Mouse (Mus musculus) limb, embryonic 11.5 days (tissue): ENCODE measurements around the gene Dlgap1. TPM values are rescaled to one million over a fixed set of nuclear protein-coding genes. Genes with fewer than 3 reads are reported as not detected.
A peak's percentile ranks its signal among the peaks of the same experiment; 100 is the strongest.

Experiments used
- ATAC-seq: fragments of 200-750 bp; cut with Nextera tagmentation; 2 replicates; pipeline ENCODE4 v1.8.0; 2017; ENCODE audit warnings: low read depth; ENCODE audit not compliant: insufficient number of reproducible peaks, low FRiP score, low TSS enrichment
- DNase-seq: peaks from one replicate; pipeline ENCODE4 v3.0.0-alpha.2; 2015; ENCODE audit warnings: low spot score
- H3K27ac ChIP-seq: fragments of 300-500 bp; sonication (generic); replicated peaks from 2 replicates; pipeline ENCODE4 v1.5.1; 2014; ENCODE audit warnings: low read depth, mild to moderate bottlenecking, low read length
- H3K27me3 ChIP-seq: fragments of 300-500 bp; sonication (generic); 2 replicates; pipeline ENCODE4 v1.6.1; 2014; ENCODE audit warnings: mild to moderate bottlenecking, low read length, mixed read lengths; ENCODE audit not compliant: control insufficient read depth, insufficient read depth
- H3K36me3 ChIP-seq: fragments of 300-500 bp; sonication (generic); 2 replicates; pipeline ENCODE4 v1.6.1; 2014; ENCODE audit warnings: mild to moderate bottlenecking, low read length, moderate library complexity, mixed read lengths; ENCODE audit not compliant: control insufficient read depth, insufficient read depth
- H3K4me1 ChIP-seq: fragments of 300-500 bp; sonication (generic); 2 replicates; pipeline ENCODE4 v1.6.1; 2014; ENCODE audit warnings: low read length, mixed read lengths; ENCODE audit not compliant: control insufficient read depth, insufficient read depth
- H3K4me2 ChIP-seq: fragments of 300-500 bp; sonication (generic); 2 replicates; pipeline ENCODE4 v1.6.1; 2014; ENCODE audit warnings: low read depth, mild to moderate bottlenecking, moderate library complexity; ENCODE audit not compliant: severe bottlenecking
- H3K4me3 ChIP-seq: fragments of 300-500 bp; sonication (generic); 2 replicates; pipeline ENCODE4 v1.5.1; 2014; ENCODE audit warnings: low read depth, low read length
- H3K9ac ChIP-seq: fragments of 300-500 bp; sonication (generic); 2 replicates; pipeline ENCODE4 v1.6.1; 2014; ENCODE audit warnings: mild to moderate bottlenecking, low read length
- H3K9me3 ChIP-seq: fragments of 300-500 bp; sonication (generic); 2 replicates; pipeline ENCODE4 v1.6.1; 2016; ENCODE audit warnings: low read length; ENCODE audit not compliant: control insufficient read depth
- WGBS: fragments of 180-500 bp; shearing (Covaris S2); extraction: QIAGEN DNeasy Blood & Tissue Kit; methylation state at CpG from one replicate; pipeline ENCODE4 v1.1.7; 2014; 5-methylcytosine and 5-hydroxymethylcytosine counted together
- polyA plus RNA-seq: library from polyadenylated mRNA; unstranded; fragments of >200 nt; fragmentation: Nextera tagmentation; extraction: Ambion mirVana; gene quantifications from 2 replicates; pipeline ENCODE4 v1.2.1, GENCODE M21; 2014

Gene Dlgap1
- 0.65 and 1.4 TPM in 2 replicates for polyA plus RNA-seq

- Histone ChIP-seq H3K9me3 (no peaks in the 10 kb centered on the region), H3K4me3 (peak within 1 kb of the TSS; percentile 46), H3K27ac (no peak within 1 kb of the TSS), H3K4me1 (peaks cover 7% of the 10 kb centered on the region; the same call in 1 of the 2 replicates), H3K9ac (0 out of 2 replicates have a peak within 1 kb of the TSS, but pooled peaks have one; percentile 12), H3K27me3 (peaks cover 21% of the 10 kb centered on the region; the same call in 1 of the 2 replicates), H3K36me3 (no peaks in the 10 kb centered on the region), H3K4me2 (peak within 1 kb of the TSS; percentile 97)
- DNase-seq (peak; percentile 84), ATAC-seq (peak; percentile 94)
- under 1% methylated on average over 92 of the region's 105 CpGs for WGBS
Measured at GRCm38 (mm10) chr17:69969021-69969815, at the start of gene Dlgap1. Gene Dlgap1, plus strand, starts transcription at chr17:69969073.

- Histone ChIP-seq H3K4me3 (no peak overlapping the region), H3K27me3 (no peaks in the 10 kb centered on the region), H3K27ac (no peak overlapping the region), H3K4me2 (no peak overlapping the region), H3K9ac (no peak overlapping the region), H3K36me3 (no peaks in the 10 kb centered on the region), H3K9me3 (no peaks in the 10 kb centered on the region), H3K4me1 (no peaks in the 10 kb centered on the region)
- DNase-seq (no peak), ATAC-seq (no peak)
- WGBS: 75% methylated on average over 1 of the region's 1 CpGs
Measured at GRCm38 (mm10) chr17:69954936-69955335, 13.9 kb upstream of the Dlgap1 start.

- 1% methylated on average over 43 of the region's 43 CpGs for WGBS
- peak; percentile 25 for DNase-seq
Measured at GRCm38 (mm10) chr17:69969816-69970750, 1.2 kb downstream of the Dlgap1 start.

GRCm38 (mm10) chr17:69973081-69973480 is 4.2 kb downstream of the Dlgap1 start:
- no peak for DNase-seq
- Histone ChIP-seq H3K9me3 (no peaks in the 10 kb centered on the region), H3K36me3 (no peaks in the 10 kb centered on the region), H3K9ac (no peak overlapping the region), H3K27ac (no peak overlapping the region), H3K4me1 (peaks cover 7% of the 10 kb centered on the region; the same call in 1 of the 2 replicates), H3K4me3 (no peak overlapping the region), H3K4me2 (no peak overlapping the region), H3K27me3 (peaks cover 21% of the 10 kb centered on the region; the same call in 1 of the 2 replicates)
- no peak for ATAC-seq
- WGBS: 72% methylated on average over 3 of the region's 3 CpGs

More at GRCm38 (mm10) chr17:69969816-69970750, 1.2 kb downstream of the Dlgap1 start:
- peak overlapping the region; percentile 97 for H3K4me2 ChIP-seq
- H3K27me3 ChIP-seq: peaks cover 21% of the 10 kb centered on the region; the same call in 1 of the 2 replicates
- H3K4me1 ChIP-seq: peaks cover 7% of the 10 kb centered on the region; the same call in 1 of the 2 replicates
- 0 out of 2 replicates have a peak, but pooled peaks have one; percentile 37 for ATAC-seq
- no peaks in the 10 kb centered on the region for H3K9me3 ChIP-seq
- no peak overlapping the region for H3K27ac ChIP-seq
- H3K36me3 ChIP-seq: no peaks in the 10 kb centered on the region
- H3K4me3 ChIP-seq: peak overlapping the region; percentile 46
- no peak overlapping the region for H3K9ac ChIP-seq

GRCm38 (mm10) chr17:69973991-69974390 is 5.1 kb downstream of the Dlgap1 start:
- DNase-seq (no peak), ATAC-seq (no peak)
- Histone ChIP-seq H3K27me3 (peaks cover 21% of the 10 kb centered on the region; the same call in 1 of the 2 replicates), H3K4me3 (no peak overlapping the region), H3K27ac (no peak overlapping the region), H3K9ac (no peak overlapping the region), H3K4me1 (peaks cover 7% of the 10 kb centered on the region; the same call in 1 of the 2 replicates), H3K36me3 (no peaks in the 10 kb centered on the region), H3K4me2 (no peak overlapping the region), H3K9me3 (no peaks in the 10 kb centered on the region)
- 61% methylated on average over 6 of the region's 6 CpGs for WGBS

- 73% methylated on average over 6 of the region's 6 CpGs for WGBS
- Histone ChIP-seq H3K36me3 (no peaks in the 10 kb centered on the region), H3K27ac (no peak overlapping the region), H3K9me3 (no peaks in the 10 kb centered on the region), H3K4me1 (no peaks in the 10 kb centered on the region), H3K4me3 (no peak overlapping the region), H3K27me3 (no peaks in the 10 kb centered on the region), H3K9ac (no peak overlapping the region), H3K4me2 (no peak overlapping the region)
- no peak for ATAC-seq
- DNase-seq: no peak
Measured at GRCm38 (mm10) chr17:69982236-69982923, 13.5 kb downstream of the Dlgap1 start.

- no peaks in the 10 kb centered on the region for H3K27me3 ChIP-seq
- H3K4me3 ChIP-seq: no peak overlapping the region
- DNase-seq: no peak
- H3K9me3 ChIP-seq: no peaks in the 10 kb centered on the region
- no peaks in the 10 kb centered on the region for H3K4me1 ChIP-seq
- no peaks in the 10 kb centered on the region for H3K36me3 ChIP-seq
- ATAC-seq: no peak
- WGBS: 76% methylated on average over 2 of the region's 2 CpGs
- H3K9ac ChIP-seq: no peak overlapping the region
- H3K4me2 ChIP-seq: no peak overlapping the region
- H3K27ac ChIP-seq: no peak overlapping the region
Measured at GRCm38 (mm10) chr17:69996406-69996805, 27.5 kb downstream of the Dlgap1 start.
